Mouse (Mus musculus): ENCODE measurements around the gene Lmo1.
"Not testable (repeated sequence)": the region's sequence is repeated elsewhere in the genome, so short reads cannot be mapped to it uniquely, and the experiment has no call there.

Gene Lmo1

DNA sequence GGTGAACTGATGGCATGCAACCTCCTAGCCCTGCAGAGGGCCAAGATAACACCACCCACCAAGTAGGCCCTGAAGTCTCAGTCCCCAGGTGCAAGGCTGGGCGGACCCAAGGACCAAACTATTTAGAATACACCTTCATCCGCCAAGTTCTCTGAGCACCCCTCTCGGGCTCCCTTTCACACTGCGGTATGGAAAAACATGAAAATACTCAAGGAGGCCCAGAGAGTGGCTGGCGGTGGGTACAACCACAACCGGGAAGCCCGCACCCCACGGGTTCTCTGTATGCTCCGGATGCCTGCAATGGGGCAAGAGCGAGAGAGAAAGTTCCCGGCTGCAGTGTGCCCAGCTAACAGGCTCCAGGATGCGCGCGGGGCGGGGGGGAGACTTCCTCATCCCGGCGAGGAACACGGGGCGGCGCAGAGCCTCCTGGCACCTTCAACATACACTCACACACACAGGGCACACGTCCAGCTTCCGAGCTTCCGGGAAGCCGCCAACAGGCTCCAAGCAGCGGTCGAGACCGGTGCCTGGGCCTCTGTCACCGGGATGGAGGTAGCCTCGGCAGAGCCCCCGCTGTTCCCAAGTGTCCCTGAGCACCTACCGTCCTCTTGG, 564 bp downstream of the Lmo1 start:
- DNase-seq (ENCODE audit: low spot score): peak; percentile 67

GRCm38 (mm10) chr7:109171874-109172273, 3.1 kb downstream of the Lmo1 start:
- DNase-seq (ENCODE audit: low spot score): no peak

GRCm38 (mm10) chr7:109170441-109170820, 4.6 kb downstream of the Lmo1 start:
- peak; percentile 93 for DNase-seq (ENCODE audit: low spot score)

- peak; percentile 70 for DNase-seq (ENCODE audit: low spot score)
These were observed 5.2 kb downstream of the Lmo1 start for GRCm38 (mm10) chr7:109169505-109170440.

GRCm38 (mm10) chr7:109168716-109169115, 6.3 kb downstream of the Lmo1 start:
- DNase-seq (ENCODE audit: low spot score): no peak

- DNase-seq (ENCODE audit: low spot score): no peak
These were observed 8.9 kb downstream of the Lmo1 start for GRCm38 (mm10) chr7:109165931-109166585.

GRCm38 (mm10) chr7:109154331-109154730, 20.7 kb downstream of the Lmo1 start:
- DNase-seq (ENCODE audit: low spot score): no peak

DNA sequence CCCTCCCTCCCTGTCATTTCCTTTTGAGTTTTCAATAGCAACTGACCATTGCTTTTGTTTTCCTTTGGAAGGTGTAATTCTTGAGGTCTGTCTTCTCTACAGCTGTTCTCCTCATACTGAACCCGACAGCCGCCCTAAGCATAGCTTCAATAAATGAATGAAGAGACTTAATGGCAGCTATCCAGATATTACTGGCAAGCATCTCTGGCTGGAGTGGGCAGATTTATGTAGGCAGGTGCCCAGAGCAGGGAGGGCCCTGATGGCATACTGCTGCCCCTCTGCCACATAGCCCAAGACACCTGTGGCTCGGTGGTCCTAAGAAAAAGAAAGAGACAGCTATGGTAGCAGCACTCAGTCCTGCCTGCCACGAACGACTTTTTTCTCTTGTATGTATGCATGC, 21.5 kb downstream of the Lmo1 start:
- DNase-seq (ENCODE audit: low spot score): no peak

DNA sequence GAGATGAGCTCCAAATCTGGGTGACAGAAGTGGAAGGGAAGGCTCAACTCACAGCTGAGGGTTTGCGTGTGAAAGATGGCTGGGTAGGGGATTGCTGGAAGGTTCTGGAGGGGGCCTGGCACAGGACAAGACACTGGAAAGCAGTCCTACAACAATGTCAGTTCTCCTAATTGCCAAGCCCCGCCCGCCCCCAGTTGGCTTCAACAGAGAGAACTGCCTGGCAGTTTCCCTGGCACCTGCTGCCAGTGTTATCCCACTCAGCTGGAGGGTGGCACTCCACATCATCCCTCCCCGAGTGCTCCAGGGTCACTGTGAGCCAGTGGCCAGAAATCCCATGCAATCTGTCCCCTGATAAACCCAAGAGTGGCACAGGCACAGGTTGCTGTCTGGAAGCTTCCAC, 23.9 kb downstream of the Lmo1 start:
- DNase-seq (ENCODE audit: low spot score): no peak

- DNase-seq (ENCODE audit: low spot score): peak; percentile 30
These were observed 29.8 kb downstream of the Lmo1 start for GRCm38 (mm10) chr7:109145211-109145610.

- peak; percentile 26 for DNase-seq (ENCODE audit: low spot score)
These were observed 30.3 kb downstream of the Lmo1 start for GRCm38 (mm10) chr7:109144705-109145104.

DNA sequence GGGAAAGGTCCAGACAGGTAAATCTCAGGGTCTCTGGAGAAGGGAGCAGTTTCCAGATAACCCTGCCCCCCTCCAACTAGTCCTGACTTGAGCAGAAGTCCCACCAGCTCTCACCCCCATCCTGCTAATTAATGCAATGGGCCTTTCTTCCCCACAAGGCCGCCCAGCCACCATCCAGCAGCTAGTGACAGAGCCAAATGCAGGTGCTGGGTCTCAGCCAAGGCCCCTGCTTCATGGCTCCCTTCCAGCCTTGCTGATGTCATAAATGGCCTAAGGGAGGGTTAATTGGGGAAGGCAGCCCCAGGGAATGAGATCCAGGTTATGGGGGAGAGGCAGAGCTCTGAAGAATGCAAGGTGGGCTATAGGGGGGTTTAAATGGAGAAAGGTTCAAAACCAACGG, 32.4 kb downstream of the Lmo1 start:
- DNase-seq (ENCODE audit: low spot score): no peak

GRCm38 (mm10) chr7:109141753-109142152, 33.3 kb downstream of the Lmo1 start:
- DNase-seq (ENCODE audit: low spot score): no peak

- no peak for DNase-seq (ENCODE audit: low spot score)
These were observed 34.0 kb downstream of the Lmo1 start for GRCm38 (mm10) chr7:109141054-109141453.

GRCm38 (mm10) chr7:109139405-109139804, 35.6 kb downstream of the Lmo1 start:
- DNase-seq (ENCODE audit: low spot score): peak; percentile 96

- DNase-seq (ENCODE audit: low spot score): no peak
These were observed 37.6 kb downstream of the Lmo1 start for GRCm38 (mm10) chr7:109137441-109137840.

- no peak for DNase-seq (ENCODE audit: low spot score)
These were observed 43.4 kb downstream of the Lmo1 start for GRCm38 (mm10) chr7:109131565-109131964.

GRCm38 (mm10) chr7:109129946-109130686, 44.9 kb downstream of the Lmo1 start:
- DNase-seq (ENCODE audit: low spot score): no peak

GRCm38 (mm10) chr7:109129442-109129841, 45.6 kb downstream of the Lmo1 start:
- DNase-seq (ENCODE audit: low spot score): peak; percentile 64

DNA sequence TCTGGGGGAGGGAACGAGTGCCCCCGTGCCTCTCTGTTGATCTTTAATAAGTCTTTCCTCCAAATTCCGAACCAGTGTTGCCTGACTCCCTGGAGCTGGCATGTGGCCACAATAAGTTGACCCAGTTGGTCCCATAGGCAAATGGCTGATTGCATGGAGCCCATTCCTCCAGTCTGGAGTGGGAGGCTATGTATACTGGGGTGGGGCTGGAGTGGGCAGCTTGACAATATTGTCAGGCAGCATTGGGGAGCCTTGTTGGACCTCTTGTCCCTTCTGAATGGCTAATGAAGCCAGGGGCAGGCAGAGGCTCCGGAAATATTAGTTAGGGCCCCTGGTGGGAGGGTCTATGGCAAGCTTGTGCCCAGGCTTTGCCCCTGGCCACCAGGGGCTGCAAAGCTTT, 59.1 kb downstream of the Lmo1 start:
- no peak for DNase-seq (ENCODE audit: low spot score)

- DNase-seq (ENCODE audit: low spot score): not testable (repeated sequence)
These were observed 59.5 kb downstream of the Lmo1 start for GRCm38 (mm10) chr7:109115488-109115887.

- DNase-seq (ENCODE audit: low spot score): peak; percentile 53
These were observed 60.1 kb downstream of the Lmo1 start for GRCm38 (mm10) chr7:109114950-109115349.

All from embryo, embryonic 10.5 days (tissue).